Mouse (Mus musculus): ENCODE measurements around the gene Ormdl3.

Gene Ormdl3

DNA sequence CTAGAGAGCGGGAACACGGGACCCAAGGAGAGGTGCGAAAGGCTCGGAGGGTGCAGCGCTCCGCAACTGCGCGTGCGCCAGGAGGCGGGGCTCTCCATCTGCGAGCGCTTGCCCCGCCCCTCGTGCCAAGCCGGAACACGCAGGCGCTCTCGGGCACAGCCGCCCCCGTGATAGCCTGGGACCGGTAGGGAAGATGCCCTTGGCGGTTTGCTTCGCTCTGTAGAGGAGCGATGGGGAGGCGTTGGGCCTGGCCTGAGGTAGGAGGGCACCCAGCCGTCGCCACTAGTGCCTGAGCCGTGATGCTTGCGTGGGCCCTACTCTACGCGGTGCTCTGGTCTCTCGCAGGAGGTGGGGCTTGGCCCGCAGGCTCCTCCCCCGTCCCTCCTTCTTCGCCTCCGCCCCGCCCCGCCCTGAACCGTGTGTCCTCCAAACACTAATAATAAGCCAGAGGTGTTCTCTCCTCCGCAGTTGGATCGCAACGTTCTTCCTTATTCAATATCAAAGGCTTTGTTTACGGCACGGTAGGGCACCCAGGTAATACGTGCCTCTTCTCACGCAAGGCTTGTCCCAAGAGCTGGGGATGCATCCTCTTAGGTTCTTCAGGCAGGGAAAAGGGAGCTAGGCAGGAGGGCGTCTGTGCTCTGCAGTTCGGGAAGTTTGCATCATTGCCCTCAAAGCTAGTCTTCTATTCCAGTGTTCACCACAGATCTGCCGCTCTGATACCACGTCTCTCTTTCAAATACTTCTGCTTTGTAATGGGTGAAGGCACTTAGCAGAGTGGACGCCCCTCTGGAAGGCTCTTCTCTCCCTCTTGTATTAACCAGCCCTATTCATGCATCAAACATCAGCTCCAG, 36.0 kb downstream of the Ormdl3 start, which contains the start of gene Zpbp2:
Gene Zpbp2, plus strand, starts transcription at position 123 of the 854 bp plus-strand sequence.
- DNase-seq (ENCODE audit: low spot score): peak; percentile 90

DNA sequence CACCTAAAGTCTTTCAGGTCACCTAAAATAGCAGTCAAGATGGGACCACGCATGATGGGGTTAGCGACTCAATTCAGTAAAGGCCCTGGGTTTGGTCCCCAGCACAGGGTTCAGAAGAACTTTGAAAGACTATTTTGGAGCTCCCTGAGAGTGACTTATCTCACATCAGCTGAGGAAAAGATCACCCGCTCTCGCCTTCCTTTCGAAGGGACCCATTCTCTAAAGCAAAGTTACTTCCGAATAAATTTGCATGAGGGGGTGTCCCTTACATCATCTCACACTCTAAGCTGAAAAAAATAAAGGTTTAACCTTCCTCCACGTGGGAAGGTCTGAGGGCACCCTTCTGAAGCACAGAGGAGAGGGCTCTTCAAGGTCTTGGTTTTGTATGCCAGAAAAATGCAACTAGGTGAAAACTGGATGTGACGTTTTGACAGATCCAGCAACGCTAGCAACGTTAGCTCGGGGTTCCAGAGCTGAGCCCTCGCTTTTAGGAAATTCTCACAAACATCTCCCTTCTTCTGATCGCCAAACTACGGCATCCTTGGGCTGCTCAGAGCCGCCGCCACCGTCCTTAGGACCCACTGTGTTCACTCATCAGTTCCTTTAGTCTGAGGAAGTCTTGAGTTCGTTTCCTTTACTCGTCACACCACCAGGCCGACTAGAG, 36.7 kb downstream of the Ormdl3 start:
- no peak for DNase-seq (ENCODE audit: low spot score)

DNA sequence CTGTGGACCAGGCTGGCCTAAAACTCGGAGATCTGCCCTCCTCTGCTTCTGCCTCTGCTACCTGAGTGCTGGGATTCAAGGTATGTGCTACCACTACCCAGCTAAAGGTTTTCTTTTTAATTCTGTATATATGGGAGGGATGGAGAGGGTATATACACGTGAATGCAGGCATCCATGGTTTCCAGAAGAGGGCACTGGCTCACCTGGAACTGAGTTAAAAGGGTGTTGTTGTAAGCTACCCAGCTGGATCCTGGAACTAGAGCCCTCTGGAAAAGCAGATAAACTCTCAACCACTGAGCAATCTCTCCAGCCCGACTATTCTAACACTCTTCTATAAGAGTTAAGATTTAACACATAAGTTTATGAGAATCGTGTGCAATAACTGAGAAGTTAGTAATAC, 37.8 kb downstream of the Ormdl3 start:
- no peak for DNase-seq (ENCODE audit: low spot score)

DNA sequence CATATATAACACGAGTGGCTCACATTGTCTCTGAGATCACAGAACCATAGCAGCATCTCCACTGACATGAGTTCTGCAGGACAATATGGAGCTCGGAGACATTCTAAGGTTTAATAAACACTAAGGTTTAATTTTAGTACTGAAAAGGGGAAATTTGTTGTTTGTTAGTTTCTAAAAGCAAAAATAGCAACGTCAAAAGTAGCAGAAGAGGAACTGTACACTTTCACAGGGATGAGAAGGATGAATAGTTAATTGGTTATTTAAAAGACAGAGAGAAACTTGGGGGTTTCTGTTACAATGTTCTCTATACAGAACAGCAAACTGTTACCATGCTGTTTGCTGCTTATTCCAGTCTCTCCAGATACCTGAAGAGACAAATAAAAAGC, 39.9 kb downstream of the Ormdl3 start:
- no peak for DNase-seq (ENCODE audit: low spot score)

DNA sequence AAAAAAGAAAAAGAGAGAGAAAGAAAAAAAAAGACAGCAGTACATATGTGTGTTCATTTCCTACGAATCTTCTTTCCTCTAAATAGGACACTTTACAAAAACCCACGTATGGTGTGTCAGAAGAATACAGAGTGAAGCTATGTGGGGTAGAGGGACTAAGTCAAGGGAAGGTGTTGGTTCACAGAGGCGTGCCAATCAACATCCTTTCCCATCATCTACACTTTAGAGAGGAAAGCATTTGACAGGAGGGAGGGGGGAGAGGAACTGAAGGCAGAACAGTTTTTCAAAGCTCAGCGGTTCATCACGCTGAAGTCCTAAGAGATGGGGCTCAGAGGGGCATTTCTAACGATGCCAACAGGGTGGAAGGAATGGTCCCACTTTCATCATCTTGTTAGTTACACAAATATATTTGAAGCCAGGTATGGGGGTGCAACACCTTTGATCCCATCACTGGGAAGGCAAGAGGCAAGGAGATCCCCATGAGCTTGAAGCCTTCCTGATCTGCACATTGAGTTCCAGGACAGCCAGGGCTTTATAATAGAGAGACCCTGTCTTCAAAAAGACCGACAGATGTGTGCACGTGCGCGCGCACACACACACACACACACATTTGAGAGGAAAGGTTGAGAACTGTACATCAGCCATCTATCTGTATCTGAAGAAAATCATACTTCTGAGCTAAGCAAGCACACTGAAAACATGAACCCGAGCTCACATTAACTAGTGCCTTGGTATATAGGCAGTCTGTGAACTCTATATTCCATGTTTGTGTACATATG, 40.5 kb downstream of the Ormdl3 start:
- no peak for DNase-seq (ENCODE audit: low spot score)

DNA sequence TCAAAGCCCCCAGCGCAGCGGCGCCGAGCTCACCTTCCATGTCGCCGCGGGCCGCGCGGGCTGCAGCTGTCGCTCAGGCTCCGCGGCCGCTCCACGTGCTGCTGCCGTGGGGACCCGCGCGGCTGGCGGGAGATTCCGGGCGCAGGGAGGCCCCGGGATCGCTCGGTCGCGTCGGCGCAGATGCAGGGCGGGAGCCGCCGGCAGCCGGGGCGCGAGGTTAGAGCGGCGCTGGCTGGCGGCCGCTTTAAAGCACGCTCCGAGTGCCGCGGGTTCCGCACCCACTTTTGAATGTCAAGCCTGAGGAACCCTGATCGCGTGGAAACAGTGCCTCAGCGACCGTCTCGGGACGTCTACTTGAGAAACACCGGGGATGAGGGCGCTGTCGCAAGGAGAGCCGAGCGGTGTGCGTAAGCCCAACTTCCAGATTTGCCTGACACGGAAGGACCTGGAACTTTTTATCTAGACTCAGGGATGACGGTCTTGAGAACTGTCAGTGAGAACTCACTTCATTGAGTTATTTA, 41.4 kb downstream of the Ormdl3 start, which contains the start of gene Ikzf3:
Gene Ikzf3, minus strand, starts transcription at position 321 of the 521 bp plus-strand sequence.
- DNase-seq (ENCODE audit: low spot score): no peak

DNA sequence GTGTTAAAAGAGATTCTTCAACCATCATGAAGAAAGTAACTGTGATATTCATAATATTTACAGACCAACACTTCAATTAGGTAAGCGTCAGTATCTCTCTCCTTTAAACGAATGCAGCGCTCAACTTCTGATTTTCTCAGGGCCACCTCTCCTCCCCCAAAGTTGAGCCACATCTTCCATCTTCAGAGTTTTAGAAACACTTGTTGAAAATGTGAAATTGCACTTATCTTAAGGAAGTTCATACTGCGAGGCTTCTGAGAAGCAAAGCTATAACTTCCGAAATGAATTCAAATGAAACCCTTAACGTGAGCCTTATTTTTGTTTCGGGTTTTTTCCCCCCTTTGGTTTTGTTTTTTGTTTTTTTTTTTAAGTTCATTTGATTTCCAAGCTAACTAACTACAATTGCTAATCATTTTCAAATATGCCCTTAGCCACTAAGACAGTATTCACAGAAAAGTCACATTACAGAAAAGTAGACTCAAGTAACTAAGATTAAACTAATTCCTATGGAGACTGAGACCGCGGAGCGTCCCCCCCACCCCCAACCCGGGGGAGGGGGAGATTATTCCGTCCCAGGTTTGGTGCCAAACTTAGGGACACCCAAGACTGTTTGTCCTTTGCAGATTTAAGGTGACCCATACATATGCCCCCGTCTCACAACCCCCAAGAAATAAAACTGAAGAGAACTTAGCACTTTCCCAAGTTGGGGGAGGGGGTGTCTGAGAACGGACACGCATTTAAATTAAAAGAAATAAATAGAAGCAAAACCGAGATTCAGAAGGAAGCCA, 42.1 kb downstream of the Ormdl3 start:
- no peak for DNase-seq (ENCODE audit: low spot score)

DNA sequence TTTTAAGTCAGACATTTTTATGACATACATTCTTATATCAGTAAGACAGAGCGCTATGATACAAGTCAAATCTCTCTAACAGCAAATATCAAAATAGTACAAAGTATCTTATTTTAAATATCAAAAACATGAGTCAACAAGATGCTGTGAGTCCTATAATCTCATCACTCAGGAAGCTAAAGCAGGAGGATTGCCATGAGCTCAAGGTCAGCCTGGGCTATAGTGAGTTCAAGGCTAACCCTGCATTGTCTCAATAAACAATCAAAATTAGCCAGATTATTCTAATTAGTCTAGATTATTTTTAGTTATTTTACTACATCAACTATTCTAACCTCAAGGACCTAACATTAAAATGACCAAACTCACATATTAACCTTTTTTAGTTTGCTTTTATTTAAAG, 43.8 kb downstream of the Ormdl3 start:
- no peak for DNase-seq (ENCODE audit: low spot score)

DNA sequence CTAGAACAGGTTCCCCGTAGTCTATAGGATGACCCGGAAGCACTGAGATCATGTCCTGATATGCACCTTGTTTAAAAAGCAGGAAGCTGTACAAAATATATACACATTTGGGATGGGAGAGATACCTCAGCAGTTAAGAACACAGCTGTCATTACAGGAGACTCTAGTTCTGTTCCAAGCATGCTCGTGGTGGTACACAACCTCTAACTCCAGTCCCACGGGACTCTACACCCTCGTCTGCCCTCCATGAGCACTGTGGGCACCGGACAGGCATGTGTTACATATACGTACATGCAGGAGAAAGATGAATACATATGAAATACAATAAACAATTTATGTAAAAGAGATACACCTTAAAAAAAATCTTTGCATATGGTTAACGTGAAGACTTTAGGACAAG, 44.6 kb downstream of the Ormdl3 start:
- DNase-seq (ENCODE audit: low spot score): no peak

DNA sequence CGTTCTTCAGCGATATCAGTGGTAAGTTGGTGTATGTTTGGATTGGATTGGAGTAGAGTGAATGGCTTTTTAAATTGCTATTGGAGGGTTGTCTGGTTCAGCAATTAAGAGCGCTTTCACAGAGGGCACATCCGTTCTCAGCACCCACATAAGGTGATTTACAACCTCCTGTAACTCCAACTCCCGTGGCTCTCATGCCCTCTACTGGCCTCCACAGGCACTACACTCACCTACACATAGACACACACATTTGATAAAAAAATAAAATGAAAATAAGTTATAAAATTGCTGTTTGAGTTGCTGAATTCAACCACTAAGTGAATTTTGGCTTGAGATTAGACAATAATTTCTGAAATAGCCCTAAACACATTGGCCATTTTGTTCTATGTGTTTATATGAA, 46.8 kb downstream of the Ormdl3 start:
- DNase-seq (ENCODE audit: low spot score): no peak

DNA sequence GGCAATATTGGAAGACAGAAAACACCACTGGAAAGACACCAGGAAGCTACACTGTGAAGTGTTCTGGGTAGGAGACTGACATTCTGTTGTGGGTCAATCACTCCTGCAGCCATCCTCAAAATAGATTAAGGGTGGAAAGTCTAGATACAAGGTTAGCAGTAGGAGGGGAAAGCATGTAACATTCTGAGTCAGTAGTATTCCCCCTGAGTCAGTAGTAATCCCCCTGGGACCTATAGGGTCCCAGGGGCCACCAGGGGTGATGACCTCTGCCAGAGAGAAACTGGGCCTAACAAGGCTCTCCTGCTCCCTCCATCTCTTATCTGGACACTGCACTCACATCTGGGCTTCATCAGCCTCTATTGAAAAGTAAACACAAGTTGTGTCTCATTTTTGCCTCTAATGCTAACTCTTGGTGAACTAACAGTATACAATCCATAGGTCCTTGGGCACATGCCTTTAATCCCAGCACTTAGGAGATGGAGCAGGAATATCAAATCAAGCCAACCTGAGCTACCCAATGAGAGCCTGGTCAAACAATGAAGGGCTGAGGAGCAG, 49.6 kb downstream of the Ormdl3 start:
- DNase-seq (ENCODE audit: low spot score): no peak
